Mouse (Mus musculus) ES-Bruce4 (cell line): ENCODE data around the gene Drd2. TPM values are rescaled to one million over a fixed set of nuclear protein-coding genes. Genes with fewer than 3 reads are reported as not detected.

Source experiments
- H3K27ac ChIP-seq: 2 replicates; pipeline ENCODE4 v1.5.1; 2012; ENCODE audit warnings: low read length, inconsistent platforms; ENCODE audit not compliant: insufficient read depth
- H3K27me3 ChIP-seq: 2 replicates; pipeline ENCODE4 v1.6.1; 2012; ENCODE audit warnings: mild to moderate bottlenecking, low read length, inconsistent platforms; ENCODE audit not compliant: control insufficient read depth, poor library complexity, insufficient read depth, severe bottlenecking
- H3K36me3 ChIP-seq: 2 replicates; pipeline ENCODE4 v1.6.1; 2012; ENCODE audit warnings: inconsistent platforms, mild to moderate bottlenecking, low read length, moderate library complexity; ENCODE audit not compliant: control insufficient read depth, poor library complexity, insufficient read depth, severe bottlenecking
- H3K4me1 ChIP-seq: one replicate; pipeline ENCODE4 v1.8.1; 2011; ENCODE audit warnings: low read length; ENCODE audit not compliant: control insufficient read depth, insufficient read depth
- H3K4me3 ChIP-seq: 2 replicates; pipeline ENCODE4 v1.5.1; 2011; ENCODE audit warnings: low read depth, mild to moderate bottlenecking, low read length
- H3K9ac ChIP-seq: 2 replicates; pipeline ENCODE4 v1.6.1; 2012; ENCODE audit warnings: low read depth, mild to moderate bottlenecking, inconsistent platforms; ENCODE audit not compliant: poor library complexity, severe bottlenecking
- H3K9me3 ChIP-seq: replicated peaks from 2 replicates; pipeline ENCODE4 v1.6.1; 2012; ENCODE audit warnings: mild to moderate bottlenecking, low read length, inconsistent platforms; ENCODE audit not compliant: control insufficient read depth, poor library complexity, insufficient read depth, severe bottlenecking
- CTCF ChIP-seq: IDR thresholded peaks from one replicate; pipeline ENCODE4 v1.8.1; 2011; ENCODE audit warnings: low read depth, low read length
- EP300 ChIP-seq: IDR thresholded peaks from 2 replicates; pipeline ENCODE4 v1.6.1; 2011; ENCODE audit warnings: low read depth, low read length; ENCODE audit not compliant: insufficient read depth
- POLR2A ChIP-seq: IDR thresholded peaks from one replicate; pipeline ENCODE4 v1.8.1; 2011; ENCODE audit warnings: low read length; ENCODE audit not compliant: insufficient read depth
- polyA plus RNA-seq: library from polyadenylated mRNA; stranded (reverse); fragments of >200 nt; gene quantifications from 2 replicates; pipeline ENCODE4 v1.2.4, GENCODE M21; 2011; ENCODE audit warnings: low read depth; ENCODE audit not compliant: missing spikeins, insufficient read depth, insufficient read length

The Drd2 gene
- polyA plus RNA-seq, 1 experiment = 0.39 TPM

DNA sequence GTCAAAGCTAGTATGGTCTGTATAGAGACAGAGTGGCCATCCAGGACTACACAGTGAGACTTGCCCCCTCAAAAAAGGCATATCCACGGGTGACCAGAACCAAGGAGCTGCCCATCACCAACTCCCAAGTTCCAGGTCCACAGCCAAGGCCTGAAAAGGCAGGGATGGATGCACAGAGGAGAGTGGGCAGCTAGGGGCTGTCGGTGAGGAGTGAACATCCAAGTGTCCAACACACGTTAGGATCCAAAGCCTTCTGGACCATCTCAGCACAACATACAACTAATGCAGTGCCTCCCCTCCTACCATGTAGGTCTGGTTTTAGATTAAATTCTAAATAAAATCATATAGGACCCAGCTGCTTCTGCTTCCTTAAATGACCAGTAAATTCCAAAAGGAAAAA is 115.7 kb downstream of the Drd2 start:
- H3K4me1 ChIP-seq = no peaks in the 10 kb centered on the region
- H3K9me3 ChIP-seq = no peaks in the 10 kb centered on the region
- H3K9ac ChIP-seq = no peak overlapping the region
- no peak for TF ChIP-seq EP300
- no peak for TF ChIP-seq CTCF
- no peak for TF ChIP-seq POLR2A
- no peaks in the 10 kb centered on the region for H3K27me3 ChIP-seq
- H3K4me3 ChIP-seq = no peak overlapping the region
- no peaks in the 10 kb centered on the region for H3K36me3 ChIP-seq
- H3K27ac ChIP-seq = no peak overlapping the region

Other genes with a start within 250 kb of the Drd2 start
- gene Gm4894, start 90.1 kb upstream of the Drd2 start, polyA plus RNA-seq = not detected in 2 replicates
- not detected in 2 replicates for gene Ankk1, start 86.4 kb downstream of the Drd2 start, polyA plus RNA-seq
- 10.9 and 12.6 TPM in 2 replicates for gene Ttc12, start 145.6 kb downstream of the Drd2 start, polyA plus RNA-seq